Comparison of ENCODE assay signal across 37 mouse cellular contexts in genomic region chr6:89671431-89671830, GRCm38 (mm10). TPM values are rescaled to one million over a fixed set of nuclear protein-coding genes. Genes with fewer than 3 reads are reported as not detected.
"Had no signal": no experiment of that assay in that cellular context is flagged by ENCODE, and none has a peak within 500 bp of the region (broad histone marks: within the 10 kb centered on the region; RNA-seq: fewer than 3 reads in every experiment).

No protein-coding gene starts in this region.

- H3K4me1 ChIP-seq: hindbrain, embryonic 10.5 days; hindbrain, embryonic 12.5 days; intestine, embryonic 15.5 days; limb, embryonic 10.5 days; limb, embryonic 12.5 days had no signal

- H3K27ac ChIP-seq: gastrocnemius, adult 2 months; heart, embryonic 13.5 days; heart, embryonic 15.5 days; hindbrain, embryonic 10.5 days; hindbrain, embryonic 12.5 days; hindbrain, embryonic 14.5 days; intestine, embryonic 15.5 days; layer of hippocampus, adult 2 months; left cerebral cortex, adult 2 months; limb, embryonic 10.5 days; limb, embryonic 12.5 days had no signal

- H3K9ac ChIP-seq: heart, embryonic 13.5 days; heart, embryonic 15.5 days; hindbrain, embryonic 12.5 days; hindbrain, embryonic 14.5 days; intestine, embryonic 15.5 days; limb, embryonic 12.5 days had no signal

- H3K4me3 ChIP-seq: gastrocnemius, adult 2 months; heart, embryonic 13.5 days; heart, embryonic 15.5 days; hindbrain, embryonic 10.5 days; hindbrain, embryonic 12.5 days; intestine, embryonic 15.5 days; layer of hippocampus, adult 2 months; left cerebral cortex, adult 2 months; limb, embryonic 10.5 days; limb, embryonic 12.5 days had no signal

- H3K27me3 ChIP-seq: heart, embryonic 13.5 days; heart, embryonic 15.5 days; hindbrain, embryonic 12.5 days; intestine, embryonic 15.5 days; limb, embryonic 12.5 days had no signal

- H3K36me3 ChIP-seq: heart, embryonic 15.5 days; intestine, embryonic 15.5 days had no signal

- DNase-seq: gastrocnemius, adult 2 months; gastrocnemius, postnatal 10 days; gastrocnemius, postnatal 25 days; heart, postnatal 14 days; kidney, adult 18-20 months; kidney, adult 8-10 months; kidney, postnatal 10 days; kidney, postnatal 25 days; kidney, postnatal 4 days; liver had no signal

RNA-seq across cellular contexts. Expression of gene Vmn1r40, which starts 35.9 kb away (rescaled TPM):
- total RNA-seq: gastrocnemius, adult 2 months; gastrocnemius, postnatal 10 days; gastrocnemius, postnatal 25 days; gastrocnemius, postnatal 4 days; granulocyte monocyte progenitor cell, adult 5-6 weeks; heart, adult 8-10 months; heart, postnatal 14 days; layer of hippocampus, adult 2 months; layer of hippocampus, postnatal 10 days; layer of hippocampus, postnatal 25 days; left cerebral cortex, adult 2 months; left cerebral cortex, postnatal 14 days; left cerebral cortex, postnatal 36 days had no signal
- polyA plus RNA-seq: forebrain, embryonic 16.5 days; heart, embryonic 11.5 days; heart, embryonic 13.5 days; heart, embryonic 15.5 days; heart, postnatal 0 days; hindbrain, embryonic 10.5 days; hindbrain, embryonic 12.5 days; hindbrain, embryonic 14.5 days; hindbrain, embryonic 16.5 days; inflammation-experienced regulatory T-cells, adult 6 months; intestine, embryonic 15.5 days; intestine, postnatal 0 days; kidney, embryonic 14.5 days; kidney, embryonic 16.5 days; limb, embryonic 10.5 days; limb, embryonic 12.5 days; limb, embryonic 14.5 days; liver, embryonic 11.5 days had no signal
